Mouse (Mus musculus): ENCODE data around the gene Ncl. TPM values are rescaled to one million over a fixed set of nuclear protein-coding genes. Genes with fewer than 3 reads are reported as not detected.
A peak's percentile ranks its signal among the peaks of the same experiment; 100 is the strongest.
"Not testable (repeated sequence)": the region's sequence is repeated elsewhere in the genome, so short reads cannot be mapped to it uniquely, and the experiment has no call there.

The Ncl gene
- polyA plus RNA-seq, 1 experiment from 2014 or later: 227 TPM

DNA sequence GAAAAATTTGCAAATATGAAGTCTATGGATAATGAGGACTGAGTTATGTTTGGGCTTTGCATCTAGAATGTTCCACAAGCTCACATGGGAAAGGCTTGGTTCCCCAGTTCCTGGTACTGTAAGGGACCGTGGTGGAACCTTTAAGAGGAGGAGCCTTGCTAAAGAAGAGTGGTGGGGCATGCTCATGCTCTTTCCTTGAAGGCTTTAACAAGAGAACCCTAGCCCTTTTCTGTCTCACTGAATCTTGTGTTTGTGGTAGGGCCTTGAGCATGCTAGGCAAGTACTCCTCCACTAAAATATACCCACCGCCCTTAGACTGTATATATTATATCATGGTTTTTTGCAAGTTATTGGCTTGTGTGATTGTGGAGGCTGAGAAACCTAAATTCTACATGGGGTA is 16.8 kb downstream of the Ncl start:
- Histone ChIP-seq H3K4me1 (replicated peaks; ENCODE audit: control insufficient read depth, insufficient read depth, low read length) (no peaks in the 10 kb centered on the region), H3K9me3 (ENCODE audit: control insufficient read depth, low read length) (no peaks in the 10 kb centered on the region), H3K4me2 (ENCODE audit: low read length) (no peak overlapping the region), H3K9ac (replicated peaks; ENCODE audit: low read depth, low read length) (no peak overlapping the region), H3K4me3 (replicated peaks; ENCODE audit: low read length) (no peak overlapping the region), H3K27me3 (replicated peaks; ENCODE audit: control insufficient read depth, insufficient read depth, low read length) (no peaks in the 10 kb centered on the region), H3K36me3 (ENCODE audit: control insufficient read depth, insufficient read depth) (no peaks in the 10 kb centered on the region), H3K27ac (ENCODE audit: low read length) (no peak overlapping the region)
- WGBS: 91% methylated on average over 2 of the region's 2 CpGs
- ATAC-seq: no peak

DNA sequence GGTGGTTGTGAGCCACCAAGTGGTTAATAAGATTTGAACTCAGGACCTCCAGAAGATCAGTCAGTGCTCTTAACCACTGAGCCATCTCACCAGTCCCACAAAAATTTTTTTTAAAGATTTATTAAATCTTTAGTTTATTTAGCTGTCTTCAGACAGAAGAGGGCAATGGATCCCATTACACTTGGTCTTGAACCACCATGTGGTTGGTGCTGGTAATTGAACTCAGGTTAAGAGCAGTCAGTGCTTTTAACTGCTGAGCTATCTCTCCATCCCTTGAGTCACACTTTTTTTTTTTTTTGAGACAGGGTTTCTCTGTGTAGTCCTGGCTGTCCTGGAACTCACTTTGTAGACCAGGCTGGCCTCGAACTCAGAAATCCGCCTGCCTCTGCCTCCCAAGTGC is 18.1 kb downstream of the Ncl start:
- H3K4me3 ChIP-seq (replicated peaks; ENCODE audit: low read length); H3K9ac ChIP-seq (replicated peaks; ENCODE audit: low read depth, low read length); ATAC-seq; H3K9me3 ChIP-seq (ENCODE audit: control insufficient read depth, low read length); H3K36me3 ChIP-seq (ENCODE audit: control insufficient read depth, insufficient read depth); H3K27ac ChIP-seq (ENCODE audit: low read length); H3K4me2 ChIP-seq (ENCODE audit: low read length); H3K27me3 ChIP-seq (replicated peaks; ENCODE audit: control insufficient read depth, insufficient read depth, low read length); H3K4me1 ChIP-seq (replicated peaks; ENCODE audit: control insufficient read depth, insufficient read depth, low read length): not testable (repeated sequence)
- WGBS: 92% methylated on average over 2 of the region's 2 CpGs

DNA sequence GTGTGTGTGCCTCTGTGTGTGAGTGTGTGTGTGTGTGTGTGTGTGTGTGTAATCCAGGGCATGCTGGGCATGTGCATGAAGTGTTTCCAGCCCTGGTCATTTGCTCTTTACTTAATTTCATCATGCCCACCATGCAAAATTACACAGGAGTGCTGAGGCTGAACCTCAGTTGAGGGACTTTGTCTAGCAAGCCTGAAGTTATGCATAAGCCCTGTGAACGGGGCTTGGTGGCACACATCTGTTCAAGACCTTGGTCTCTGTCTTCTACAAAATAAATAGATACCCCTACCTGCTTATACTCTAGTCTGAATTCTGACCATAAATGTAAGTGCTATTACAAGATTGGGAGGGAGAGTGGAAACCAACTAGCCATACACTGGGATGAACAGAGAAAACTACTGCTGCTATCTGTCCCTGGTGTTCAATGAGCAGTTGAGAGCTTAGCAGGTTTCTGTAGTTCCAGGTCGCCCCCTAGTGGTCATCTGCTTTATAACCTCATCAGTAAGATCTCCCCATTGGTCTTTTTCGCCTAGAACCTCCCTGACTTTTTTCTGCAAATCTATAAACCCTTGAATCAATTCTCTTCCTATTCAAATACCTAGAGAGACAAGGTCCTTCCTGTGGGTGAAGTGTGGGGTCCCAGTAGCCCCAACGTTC is 19.9 kb downstream of the Ncl start:
- H3K4me3 ChIP-seq (replicated peaks; ENCODE audit: low read length): no peak overlapping the region
- 33% methylated on average over 4 of the region's 4 CpGs for WGBS

DNA sequence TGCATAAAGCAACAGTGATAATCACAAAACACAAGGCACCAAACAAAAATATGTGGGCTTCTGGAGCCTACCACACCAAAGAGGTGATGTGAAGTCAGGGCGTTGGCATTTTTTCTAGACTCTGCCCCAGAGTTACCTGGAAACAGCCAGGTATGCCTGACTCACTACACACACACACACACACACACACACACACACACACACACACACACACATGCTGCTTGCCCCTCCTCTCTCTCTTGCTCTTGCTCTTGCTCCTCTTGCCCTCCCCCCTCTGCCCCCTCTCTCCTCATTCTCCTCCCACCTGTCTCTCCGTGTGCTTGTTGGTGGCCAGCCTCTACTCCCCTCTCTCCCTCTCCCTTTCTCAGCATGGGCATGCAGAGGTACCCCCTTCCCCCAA is 22.9 kb downstream of the Ncl start:
- WGBS: 45% methylated on average over 2 of the region's 2 CpGs
- H3K4me2 ChIP-seq (ENCODE audit: low read length): no peak overlapping the region
- no peak overlapping the region for H3K9ac ChIP-seq (replicated peaks; ENCODE audit: low read depth, low read length)
- ATAC-seq: no peak
- H3K9me3 ChIP-seq (ENCODE audit: control insufficient read depth, low read length): no peaks in the 10 kb centered on the region
- H3K36me3 ChIP-seq (ENCODE audit: control insufficient read depth, insufficient read depth): no peaks in the 10 kb centered on the region
- H3K4me1 ChIP-seq (replicated peaks; ENCODE audit: control insufficient read depth, insufficient read depth, low read length): no peaks in the 10 kb centered on the region
- no peak overlapping the region for H3K4me3 ChIP-seq (replicated peaks; ENCODE audit: low read length)
- H3K27me3 ChIP-seq (replicated peaks; ENCODE audit: control insufficient read depth, insufficient read depth, low read length): no peaks in the 10 kb centered on the region
- no peak overlapping the region for H3K27ac ChIP-seq (ENCODE audit: low read length)

More for the DNA sequence above, 19.9 kb downstream of the Ncl start:
- no peaks in the 10 kb centered on the region for H3K36me3 ChIP-seq (ENCODE audit: control insufficient read depth, insufficient read depth)
- no peak overlapping the region for H3K4me2 ChIP-seq (ENCODE audit: low read length)
- H3K9me3 ChIP-seq (ENCODE audit: control insufficient read depth, low read length): no peaks in the 10 kb centered on the region
- peak; percentile 87 for ATAC-seq
- no peak overlapping the region for H3K27ac ChIP-seq (ENCODE audit: low read length)
- no peaks in the 10 kb centered on the region for H3K27me3 ChIP-seq (replicated peaks; ENCODE audit: control insufficient read depth, insufficient read depth, low read length)
- no peak overlapping the region for H3K9ac ChIP-seq (replicated peaks; ENCODE audit: low read depth, low read length)
- H3K4me1 ChIP-seq (replicated peaks; ENCODE audit: control insufficient read depth, insufficient read depth, low read length): no peaks in the 10 kb centered on the region

DNA sequence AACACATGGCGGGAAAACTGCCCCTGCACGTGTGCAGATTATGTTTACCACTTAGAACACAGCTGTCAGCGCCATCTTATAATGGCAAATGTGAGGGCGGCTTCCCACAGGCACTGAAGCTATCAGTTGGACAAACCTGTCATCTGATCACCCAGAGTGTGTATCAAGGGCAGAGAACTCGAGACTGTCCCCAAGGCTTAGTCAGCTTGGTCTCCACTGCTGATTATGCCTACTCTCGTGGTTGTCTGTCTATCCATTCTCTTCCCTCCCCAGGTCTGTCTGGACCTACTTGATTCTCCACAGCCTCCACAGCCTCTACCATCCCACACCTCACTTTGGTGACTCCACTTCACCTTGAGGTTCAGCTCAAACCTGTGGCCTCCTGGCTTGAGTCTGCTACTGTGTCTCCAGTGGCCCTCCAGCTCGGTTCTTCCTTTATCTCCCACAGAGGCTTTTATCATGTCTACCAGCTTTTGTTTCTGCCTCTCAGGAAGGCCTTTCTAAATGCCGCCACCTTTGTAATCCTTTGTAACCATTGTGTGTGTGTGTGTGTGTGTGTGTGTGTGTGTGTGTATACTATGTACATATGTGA is 38.3 kb downstream of the Ncl start:
- WGBS: 86% methylated on average over 6 of the region's 8 CpGs
- no peak for ATAC-seq

DNA sequence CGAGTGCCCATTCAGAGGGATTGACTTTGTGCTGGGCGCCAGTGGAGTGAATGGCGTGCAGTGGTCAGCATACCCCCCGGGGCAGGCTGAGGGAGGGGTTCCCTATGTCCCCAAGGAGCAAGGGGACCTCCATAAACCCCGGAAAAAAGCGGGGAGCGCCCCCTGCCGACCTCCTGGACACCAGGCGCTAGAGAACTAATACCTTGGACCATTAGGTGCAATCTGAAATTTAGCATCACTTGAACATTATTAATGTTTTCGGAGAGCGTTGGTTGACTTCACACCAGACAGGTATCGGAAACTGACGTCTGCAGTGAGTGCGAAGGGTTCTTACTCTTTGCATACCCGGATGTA is 45.5 kb downstream of the Ncl start:
- H3K9ac ChIP-seq (replicated peaks; ENCODE audit: low read depth, low read length): no peak overlapping the region
- peaks cover 7% of the 10 kb centered on the region; the same call in 1 of the 2 replicates for H3K4me1 ChIP-seq (replicated peaks; ENCODE audit: control insufficient read depth, insufficient read depth, low read length)
- no peak for ATAC-seq
- H3K4me2 ChIP-seq (ENCODE audit: low read length): no peak overlapping the region
- WGBS: 22% methylated on average over 15 of the region's 15 CpGs
- no peaks in the 10 kb centered on the region for H3K36me3 ChIP-seq (ENCODE audit: control insufficient read depth, insufficient read depth)
- no peaks in the 10 kb centered on the region for H3K9me3 ChIP-seq (ENCODE audit: control insufficient read depth, low read length)
- H3K4me3 ChIP-seq (replicated peaks; ENCODE audit: low read length): no peak overlapping the region
- H3K27ac ChIP-seq (ENCODE audit: low read length): no peak overlapping the region
- no peaks in the 10 kb centered on the region for H3K27me3 ChIP-seq (replicated peaks; ENCODE audit: control insufficient read depth, insufficient read depth, low read length)

More for the DNA sequence above, 38.3 kb downstream of the Ncl start:
- Histone ChIP-seq H3K4me1 (replicated peaks; ENCODE audit: control insufficient read depth, insufficient read depth, low read length) (no peaks in the 10 kb centered on the region), H3K9me3 (ENCODE audit: control insufficient read depth, low read length) (no peaks in the 10 kb centered on the region), H3K36me3 (ENCODE audit: control insufficient read depth, insufficient read depth) (no peaks in the 10 kb centered on the region), H3K27me3 (replicated peaks; ENCODE audit: control insufficient read depth, insufficient read depth, low read length) (no peaks in the 10 kb centered on the region), H3K27ac (ENCODE audit: low read length) (no peak overlapping the region), H3K9ac (replicated peaks; ENCODE audit: low read depth, low read length) (no peak overlapping the region), H3K4me3 (replicated peaks; ENCODE audit: low read length) (no peak overlapping the region), H3K4me2 (ENCODE audit: low read length) (no peak overlapping the region)

DNA sequence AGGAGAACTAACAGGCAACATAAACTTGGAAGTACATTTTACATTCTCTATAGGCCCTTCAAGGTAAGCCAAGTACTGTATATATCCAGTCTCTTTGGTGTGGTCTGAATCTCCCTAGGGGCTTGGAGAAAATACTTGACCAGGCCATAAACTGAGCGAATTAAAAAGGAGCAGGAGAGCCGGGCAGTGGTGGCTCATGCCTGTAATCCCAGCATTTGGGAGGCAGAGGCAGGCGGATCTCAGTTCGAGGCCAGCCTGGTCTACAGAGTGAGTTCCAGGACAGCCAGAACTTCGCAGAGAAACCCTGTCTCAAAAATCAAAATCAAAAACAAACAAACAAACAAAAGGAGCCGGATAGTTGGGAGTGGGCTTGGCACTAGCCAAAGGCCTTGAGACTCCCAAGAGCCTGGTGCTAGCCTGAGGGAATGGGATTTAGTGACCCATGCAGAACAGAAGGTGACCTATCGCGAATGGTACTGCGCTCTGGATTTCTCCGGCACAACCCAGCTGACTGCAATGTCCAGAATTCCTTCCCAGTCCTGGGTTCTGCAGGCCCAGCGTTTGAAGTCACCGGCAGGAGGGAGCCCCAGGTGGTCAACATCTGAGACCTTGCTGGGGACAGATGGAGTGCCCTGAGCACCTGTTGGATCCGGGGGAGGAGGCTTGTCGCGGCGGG is 46.0 kb downstream of the Ncl start:
- H3K9me3 ChIP-seq (ENCODE audit: control insufficient read depth, low read length): no peaks in the 10 kb centered on the region
- no peak overlapping the region for H3K4me3 ChIP-seq (replicated peaks; ENCODE audit: low read length)
- no peaks in the 10 kb centered on the region for H3K27me3 ChIP-seq (replicated peaks; ENCODE audit: control insufficient read depth, insufficient read depth, low read length)
- H3K4me1 ChIP-seq (replicated peaks; ENCODE audit: control insufficient read depth, insufficient read depth, low read length): peaks cover 7% of the 10 kb centered on the region; the same call in 1 of the 2 replicates
- ATAC-seq: no peak
- no peaks in the 10 kb centered on the region for H3K36me3 ChIP-seq (ENCODE audit: control insufficient read depth, insufficient read depth)
- no peak overlapping the region for H3K4me2 ChIP-seq (ENCODE audit: low read length)
- no peak overlapping the region for H3K9ac ChIP-seq (replicated peaks; ENCODE audit: low read depth, low read length)
- no peak overlapping the region for H3K27ac ChIP-seq (ENCODE audit: low read length)
- 47% methylated on average over 16 of the region's 16 CpGs for WGBS

DNA sequence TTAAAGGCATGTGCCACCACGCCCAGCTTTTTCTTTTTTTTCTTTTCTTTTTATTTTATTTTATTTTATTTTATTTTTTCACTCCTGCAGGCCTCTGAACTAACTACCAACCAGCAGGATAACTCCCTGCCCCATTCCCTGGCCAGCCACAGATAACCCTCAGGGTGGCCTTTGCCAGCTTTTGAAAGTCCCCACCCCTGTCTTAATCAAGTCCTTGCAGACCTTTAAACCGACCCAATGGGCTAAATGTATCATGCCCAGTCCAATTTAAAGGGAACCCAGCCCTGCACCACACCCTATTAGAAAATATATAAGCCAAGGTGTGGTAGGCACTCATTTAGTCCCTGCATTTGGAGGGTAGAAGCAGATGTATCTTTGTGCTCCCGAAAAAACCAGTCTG is 46.9 kb downstream of the Ncl start:
- H3K9ac ChIP-seq (replicated peaks; ENCODE audit: low read depth, low read length): no peak overlapping the region
- no peak overlapping the region for H3K27ac ChIP-seq (ENCODE audit: low read length)
- no peak overlapping the region for H3K4me2 ChIP-seq (ENCODE audit: low read length)
- ATAC-seq: no peak
- no peaks in the 10 kb centered on the region for H3K36me3 ChIP-seq (ENCODE audit: control insufficient read depth, insufficient read depth)
- no peaks in the 10 kb centered on the region for H3K27me3 ChIP-seq (replicated peaks; ENCODE audit: control insufficient read depth, insufficient read depth, low read length)
- peaks cover 7% of the 10 kb centered on the region; the same call in 1 of the 2 replicates for H3K4me1 ChIP-seq (replicated peaks; ENCODE audit: control insufficient read depth, insufficient read depth, low read length)
- WGBS: 81% methylated on average over 3 of the region's 3 CpGs
- no peaks in the 10 kb centered on the region for H3K9me3 ChIP-seq (ENCODE audit: control insufficient read depth, low read length)
- H3K4me3 ChIP-seq (replicated peaks; ENCODE audit: low read length): no peak overlapping the region

DNA sequence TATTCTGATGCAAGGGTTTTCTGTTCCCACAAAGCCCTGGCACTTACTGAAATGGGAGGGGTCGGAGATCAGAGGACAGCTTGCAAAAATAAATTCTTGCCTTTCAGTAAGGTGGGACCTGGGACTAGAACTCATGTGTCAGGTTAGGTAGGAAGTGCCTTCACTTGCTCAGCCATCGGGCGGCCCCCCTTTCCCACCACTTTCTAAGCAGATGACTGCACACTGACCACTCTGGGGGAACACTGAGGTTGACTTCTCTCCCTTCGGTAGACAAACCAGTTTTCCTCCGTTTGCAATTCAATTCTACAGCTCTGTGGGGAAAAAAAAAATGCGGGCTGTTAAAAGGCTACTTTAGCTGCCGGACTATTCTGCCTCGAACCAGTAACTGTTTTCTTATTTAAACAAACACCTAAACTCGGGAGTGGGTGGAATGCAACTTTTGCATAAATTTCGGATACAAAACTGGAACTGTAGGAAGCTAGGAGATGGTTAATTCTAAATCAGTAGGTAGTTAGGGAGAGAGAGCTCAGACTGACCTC is 47.7 kb downstream of the Ncl start:
- Histone ChIP-seq H3K4me2 (ENCODE audit: low read length) (no peak overlapping the region), H3K4me1 (replicated peaks; ENCODE audit: control insufficient read depth, insufficient read depth, low read length) (peaks cover 7% of the 10 kb centered on the region; the same call in 1 of the 2 replicates), H3K36me3 (ENCODE audit: control insufficient read depth, insufficient read depth) (no peaks in the 10 kb centered on the region), H3K4me3 (replicated peaks; ENCODE audit: low read length) (no peak overlapping the region), H3K9me3 (ENCODE audit: control insufficient read depth, low read length) (no peaks in the 10 kb centered on the region), H3K27ac (ENCODE audit: low read length) (no peak overlapping the region), H3K27me3 (replicated peaks; ENCODE audit: control insufficient read depth, insufficient read depth, low read length) (no peaks in the 10 kb centered on the region), H3K9ac (replicated peaks; ENCODE audit: low read depth, low read length) (no peak overlapping the region)
- no peak for ATAC-seq
- 36% methylated on average over 10 of the region's 10 CpGs for WGBS
